Mouse (Mus musculus): ENCODE results near the gene Cntn5. TPM values are rescaled to one million over a fixed set of nuclear protein-coding genes. Genes with fewer than 3 reads are reported as not detected.
A peak's percentile ranks its signal among the peaks of the same experiment; 100 is the strongest.

The Cntn5 gene
- polyA plus RNA-seq, 1 experiment from 2014 or later: 20.2 TPM

GRCm38 (mm10) chr9:10107861-10108260 is 796.7 kb downstream of the Cntn5 start:
- no peak overlapping the region for H3K4me2 ChIP-seq (ENCODE audit: low read length)
- no peaks in the 10 kb centered on the region for H3K9me3 ChIP-seq (ENCODE audit: control insufficient read depth, low read length)
- ATAC-seq: no peak
- no peak overlapping the region for H3K9ac ChIP-seq (replicated peaks; ENCODE audit: low read depth, low read length)
- H3K27me3 ChIP-seq (replicated peaks; ENCODE audit: control insufficient read depth, insufficient read depth, low read length): no peaks in the 10 kb centered on the region
- H3K36me3 ChIP-seq (ENCODE audit: control insufficient read depth, insufficient read depth): no peaks in the 10 kb centered on the region
- no peak overlapping the region for H3K4me3 ChIP-seq (replicated peaks; ENCODE audit: low read length)
- H3K27ac ChIP-seq (ENCODE audit: low read length): no peak overlapping the region
- H3K4me1 ChIP-seq (replicated peaks; ENCODE audit: control insufficient read depth, insufficient read depth, low read length): 0 out of 2 replicates have a peak, but pooled peaks cover 5% of the 10 kb centered on the region
- 35% methylated on average over 4 of the region's 4 CpGs for WGBS

GRCm38 (mm10) chr9:10101812-10102440 is 802.6 kb downstream of the Cntn5 start:
- no peak overlapping the region for H3K4me3 ChIP-seq (replicated peaks; ENCODE audit: low read length)

GRCm38 (mm10) chr9:10076282-10076681 is 828.3 kb downstream of the Cntn5 start:
- H3K27ac ChIP-seq (ENCODE audit: low read length): no peak overlapping the region
- no peaks in the 10 kb centered on the region for H3K36me3 ChIP-seq (ENCODE audit: control insufficient read depth, insufficient read depth)
- no peak overlapping the region for H3K9ac ChIP-seq (replicated peaks; ENCODE audit: low read depth, low read length)
- peak; percentile 58 for ATAC-seq
- no peaks in the 10 kb centered on the region for H3K9me3 ChIP-seq (ENCODE audit: control insufficient read depth, low read length)
- no peak overlapping the region for H3K4me3 ChIP-seq (replicated peaks; ENCODE audit: low read length)
- 0 out of 2 replicates have a peak, but pooled peaks cover 7% of the 10 kb centered on the region for H3K4me1 ChIP-seq (replicated peaks; ENCODE audit: control insufficient read depth, insufficient read depth, low read length)
- H3K27me3 ChIP-seq (replicated peaks; ENCODE audit: control insufficient read depth, insufficient read depth, low read length): no peaks in the 10 kb centered on the region
- no peak overlapping the region for H3K4me2 ChIP-seq (ENCODE audit: low read length)

More at GRCm38 (mm10) chr9:10101812-10102440, 802.6 kb downstream of the Cntn5 start:
- H3K27ac ChIP-seq (ENCODE audit: low read length): no peak overlapping the region
- H3K9me3 ChIP-seq (ENCODE audit: control insufficient read depth, low read length): no peaks in the 10 kb centered on the region
- H3K4me1 ChIP-seq (replicated peaks; ENCODE audit: control insufficient read depth, insufficient read depth, low read length): no peaks in the 10 kb centered on the region
- WGBS: 62% methylated on average over 5 of the region's 5 CpGs
- H3K9ac ChIP-seq (replicated peaks; ENCODE audit: low read depth, low read length): no peak overlapping the region
- H3K4me2 ChIP-seq (ENCODE audit: low read length): no peak overlapping the region
- H3K36me3 ChIP-seq (ENCODE audit: control insufficient read depth, insufficient read depth): no peaks in the 10 kb centered on the region
- no peak for ATAC-seq
- no peaks in the 10 kb centered on the region for H3K27me3 ChIP-seq (replicated peaks; ENCODE audit: control insufficient read depth, insufficient read depth, low read length)

- no peak for ATAC-seq
- Histone ChIP-seq H3K9me3 (ENCODE audit: control insufficient read depth, low read length) (no peaks in the 10 kb centered on the region), H3K4me2 (ENCODE audit: low read length) (no peak overlapping the region), H3K4me1 (replicated peaks; ENCODE audit: control insufficient read depth, insufficient read depth, low read length) (0 out of 2 replicates have a peak, but pooled peaks cover 7% of the 10 kb centered on the region), H3K27ac (ENCODE audit: low read length) (no peak overlapping the region), H3K36me3 (ENCODE audit: control insufficient read depth, insufficient read depth) (no peaks in the 10 kb centered on the region), H3K27me3 (replicated peaks; ENCODE audit: control insufficient read depth, insufficient read depth, low read length) (no peaks in the 10 kb centered on the region), H3K9ac (replicated peaks; ENCODE audit: low read depth, low read length) (no peak overlapping the region), H3K4me3 (replicated peaks; ENCODE audit: low read length) (no peak overlapping the region)
- 43% methylated on average over 4 of the region's 4 CpGs for WGBS
These were observed 831.2 kb downstream of the Cntn5 start for GRCm38 (mm10) chr9:10073401-10073800.

GRCm38 (mm10) chr9:10072860-10073259 is 831.7 kb downstream of the Cntn5 start:
- Histone ChIP-seq H3K36me3 (ENCODE audit: control insufficient read depth, insufficient read depth) (no peaks in the 10 kb centered on the region), H3K9me3 (ENCODE audit: control insufficient read depth, low read length) (no peaks in the 10 kb centered on the region), H3K4me2 (ENCODE audit: low read length) (no peak overlapping the region), H3K9ac (replicated peaks; ENCODE audit: low read depth, low read length) (no peak overlapping the region), H3K4me1 (replicated peaks; ENCODE audit: control insufficient read depth, insufficient read depth, low read length) (0 out of 2 replicates have a peak, but pooled peaks cover 7% of the 10 kb centered on the region), H3K27me3 (replicated peaks; ENCODE audit: control insufficient read depth, insufficient read depth, low read length) (no peaks in the 10 kb centered on the region), H3K4me3 (replicated peaks; ENCODE audit: low read length) (no peak overlapping the region), H3K27ac (ENCODE audit: low read length) (no peak overlapping the region)
- ATAC-seq: peak; percentile 82
- WGBS: 25% methylated on average over 5 of the region's 5 CpGs

GRCm38 (mm10) chr9:10071271-10071670 is 833.3 kb downstream of the Cntn5 start:
- H3K4me1 ChIP-seq (replicated peaks; ENCODE audit: control insufficient read depth, insufficient read depth, low read length): 0 out of 2 replicates have a peak, but pooled peaks cover 7% of the 10 kb centered on the region
- H3K36me3 ChIP-seq (ENCODE audit: control insufficient read depth, insufficient read depth): no peaks in the 10 kb centered on the region
- H3K9ac ChIP-seq (replicated peaks; ENCODE audit: low read depth, low read length): no peak overlapping the region
- no peak overlapping the region for H3K27ac ChIP-seq (ENCODE audit: low read length)
- H3K9me3 ChIP-seq (ENCODE audit: control insufficient read depth, low read length): no peaks in the 10 kb centered on the region
- WGBS: 66% methylated on average over 2 of the region's 2 CpGs
- no peak overlapping the region for H3K4me3 ChIP-seq (replicated peaks; ENCODE audit: low read length)
- H3K4me2 ChIP-seq (ENCODE audit: low read length): no peak overlapping the region
- H3K27me3 ChIP-seq (replicated peaks; ENCODE audit: control insufficient read depth, insufficient read depth, low read length): no peaks in the 10 kb centered on the region
- ATAC-seq: no peak

- Histone ChIP-seq H3K4me2 (ENCODE audit: low read length) (no peak overlapping the region), H3K27ac (ENCODE audit: low read length) (no peak overlapping the region), H3K4me1 (replicated peaks; ENCODE audit: control insufficient read depth, insufficient read depth, low read length) (no peaks in the 10 kb centered on the region), H3K36me3 (ENCODE audit: control insufficient read depth, insufficient read depth) (no peaks in the 10 kb centered on the region), H3K9me3 (ENCODE audit: control insufficient read depth, low read length) (no peaks in the 10 kb centered on the region), H3K9ac (replicated peaks; ENCODE audit: low read depth, low read length) (no peak overlapping the region), H3K27me3 (replicated peaks; ENCODE audit: control insufficient read depth, insufficient read depth, low read length) (no peaks in the 10 kb centered on the region), H3K4me3 (replicated peaks; ENCODE audit: low read length) (no peak overlapping the region)
- ATAC-seq: 0 out of 2 replicates have a peak, but pooled peaks have one; percentile 31
- 68% methylated on average over 4 of the region's 4 CpGs for WGBS
These were observed 859.4 kb downstream of the Cntn5 start for GRCm38 (mm10) chr9:10044969-10045789.

GRCm38 (mm10) chr9:10043001-10043400 is 861.6 kb downstream of the Cntn5 start:
- no peaks in the 10 kb centered on the region for H3K4me1 ChIP-seq (replicated peaks; ENCODE audit: control insufficient read depth, insufficient read depth, low read length)
- 70% methylated on average over 3 of the region's 3 CpGs for WGBS
- no peaks in the 10 kb centered on the region for H3K36me3 ChIP-seq (ENCODE audit: control insufficient read depth, insufficient read depth)
- H3K27me3 ChIP-seq (replicated peaks; ENCODE audit: control insufficient read depth, insufficient read depth, low read length): no peaks in the 10 kb centered on the region
- no peak overlapping the region for H3K4me3 ChIP-seq (replicated peaks; ENCODE audit: low read length)
- H3K9ac ChIP-seq (replicated peaks; ENCODE audit: low read depth, low read length): no peak overlapping the region
- H3K9me3 ChIP-seq (ENCODE audit: control insufficient read depth, low read length): no peaks in the 10 kb centered on the region
- ATAC-seq: no peak
- no peak overlapping the region for H3K27ac ChIP-seq (ENCODE audit: low read length)
- no peak overlapping the region for H3K4me2 ChIP-seq (ENCODE audit: low read length)

GRCm38 (mm10) chr9:10015129-10015528 is 889.4 kb downstream of the Cntn5 start:
- no peaks in the 10 kb centered on the region for H3K27me3 ChIP-seq (replicated peaks; ENCODE audit: control insufficient read depth, insufficient read depth, low read length)
- no peak overlapping the region for H3K4me2 ChIP-seq (ENCODE audit: low read length)
- no peak overlapping the region for H3K9ac ChIP-seq (replicated peaks; ENCODE audit: low read depth, low read length)
- WGBS: 69% methylated on average over 3 of the region's 3 CpGs
- H3K36me3 ChIP-seq (ENCODE audit: control insufficient read depth, insufficient read depth): no peaks in the 10 kb centered on the region
- no peak for ATAC-seq
- H3K4me3 ChIP-seq (replicated peaks; ENCODE audit: low read length): no peak overlapping the region
- H3K4me1 ChIP-seq (replicated peaks; ENCODE audit: control insufficient read depth, insufficient read depth, low read length): no peaks in the 10 kb centered on the region
- H3K9me3 ChIP-seq (ENCODE audit: control insufficient read depth, low read length): no peaks in the 10 kb centered on the region
- no peak overlapping the region for H3K27ac ChIP-seq (ENCODE audit: low read length)

Measured in forebrain, embryonic 16.5 days (tissue).